Mouse (Mus musculus) cerebral cortex, adult 2 months (tissue): ENCODE measurements around the gene Csmd2.

ENCODE experiments used
- WGBS: fragments of 180-500 bp; shearing (Covaris S2); methylation state at CpG from one replicate; pipeline ENCODE4 v1.1.7; 2018; 5-methylcytosine and 5-hydroxymethylcytosine counted together

Gene Csmd2

GRCm38 (mm10) chr4:127987784-127988455 lies at the start of gene Csmd2:
TSS of gene Csmd2 (plus strand) at chr4:127987857.
- 1% methylated on average over 64 of the region's 65 CpGs for WGBS

- 66% methylated on average over 2 of the region's 2 CpGs for WGBS
Observed at GRCm38 (mm10) chr4:127947696-127948095, 40.0 kb upstream of the Csmd2 start.

GRCm38 (mm10) chr4:127953006-127953710 lies 34.5 kb upstream of the Csmd2 start:
- WGBS, result 40% methylated on average over 10 of the region's 10 CpGs

- WGBS, result 41% methylated on average over 7 of the region's 7 CpGs
Observed at GRCm38 (mm10) chr4:127969101-127969500, 18.6 kb upstream of the Csmd2 start.

GRCm38 (mm10) chr4:127970018-127970421 lies 17.6 kb upstream of the Csmd2 start:
- 34% methylated on average over 7 of the region's 7 CpGs for WGBS

- WGBS, result 21% methylated on average over 39 of the region's 39 CpGs
Observed at GRCm38 (mm10) chr4:127970901-127971868, 16.5 kb upstream of the Csmd2 start, which contains the start of gene CK137956. TSS of gene CK137956 (minus strand) at chr4:127970951.

- WGBS, result 82% methylated on average over 3 of the region's 3 CpGs
Observed at GRCm38 (mm10) chr4:127972976-127973375, 14.7 kb upstream of the Csmd2 start.

GRCm38 (mm10) chr4:127981125-127981524 lies 6.5 kb upstream of the Csmd2 start:
- 63% methylated on average over 6 of the region's 6 CpGs for WGBS

GRCm38 (mm10) chr4:127984426-127984825 lies 3.2 kb upstream of the Csmd2 start:
- 85% methylated on average over 2 of the region's 2 CpGs for WGBS

GRCm38 (mm10) chr4:127985874-127986273 lies 1.8 kb upstream of the Csmd2 start:
- 27% methylated on average over 10 of the region's 10 CpGs for WGBS

- 7% methylated on average over 25 of the region's 25 CpGs for WGBS
Observed at GRCm38 (mm10) chr4:127986491-127987075, 1.1 kb upstream of the Csmd2 start.

GRCm38 (mm10) chr4:127987270-127987669 lies 387 bp upstream of the Csmd2 start:
- WGBS, result 6% methylated on average over 10 of the region's 10 CpGs

- WGBS, result 1% methylated on average over 39 of the region's 39 CpGs
Observed at GRCm38 (mm10) chr4:127988526-127989180, 996 bp downstream of the Csmd2 start.

- WGBS, result 2% methylated on average over 18 of the region's 18 CpGs
Observed at GRCm38 (mm10) chr4:127989347-127989995, 1.8 kb downstream of the Csmd2 start.

- 71% methylated on average over 3 of the region's 3 CpGs for WGBS
Observed at GRCm38 (mm10) chr4:127999281-127999680, 11.6 kb downstream of the Csmd2 start.

GRCm38 (mm10) chr4:128002638-128003101 lies 15.0 kb downstream of the Csmd2 start:
- 31% methylated on average over 4 of the region's 4 CpGs for WGBS

GRCm38 (mm10) chr4:128004797-128005452 lies 17.3 kb downstream of the Csmd2 start:
- WGBS, result 34% methylated on average over 3 of the region's 3 CpGs

GRCm38 (mm10) chr4:128019465-128019864 lies 31.8 kb downstream of the Csmd2 start:
- 57% methylated on average over 2 of the region's 2 CpGs for WGBS

GRCm38 (mm10) chr4:128028294-128028693 lies 40.6 kb downstream of the Csmd2 start:
- 59% methylated on average over 1 of the region's 1 CpGs for WGBS

- 68% methylated on average over 4 of the region's 4 CpGs for WGBS
Observed at GRCm38 (mm10) chr4:128041901-128042300, 54.2 kb downstream of the Csmd2 start.
